Mouse (Mus musculus) forebrain, embryonic 13.5 days (tissue): ENCODE measurements around the gene Zfhx2. TPM values are rescaled to one million over a fixed set of nuclear protein-coding genes. Genes with fewer than 3 reads are reported as not detected.
A peak's percentile ranks its signal among the peaks of the same experiment; 100 is the strongest.

Source experiments
- ATAC-seq: fragments of 200-750 bp; cut with Nextera tagmentation; 2 replicates; pipeline ENCODE4 v1.8.0; 2017
- H3K27ac ChIP-seq: fragments of 300-500 bp; sonication (generic); 2 replicates; pipeline ENCODE4 v1.5.1; 2015; ENCODE audit warnings: inconsistent platforms, mild to moderate bottlenecking, moderate library complexity
- H3K27me3 ChIP-seq: fragments of 300-500 bp; sonication (generic); 2 replicates; pipeline ENCODE4 v1.6.1; 2015; ENCODE audit warnings: mild to moderate bottlenecking, inconsistent platforms
- H3K36me3 ChIP-seq: fragments of 300-500 bp; sonication (generic); 2 replicates; pipeline ENCODE4 v1.6.1; 2015; ENCODE audit warnings: mild to moderate bottlenecking, inconsistent platforms; ENCODE audit not compliant: poor library complexity, severe bottlenecking
- H3K4me1 ChIP-seq: fragments of 300-500 bp; sonication (generic); 2 replicates; pipeline ENCODE4 v1.6.1; 2015; ENCODE audit warnings: inconsistent platforms
- H3K4me2 ChIP-seq: fragments of 300-500 bp; sonication (generic); 2 replicates; pipeline ENCODE4 v1.6.1; 2015; ENCODE audit warnings: inconsistent platforms, mild to moderate bottlenecking, moderate library complexity
- H3K4me3 ChIP-seq: fragments of 300-500 bp; sonication (generic); 2 replicates; pipeline ENCODE4 v1.5.1; 2015; ENCODE audit warnings: mild to moderate bottlenecking, inconsistent platforms
- H3K9ac ChIP-seq: fragments of 300-500 bp; sonication (generic); 2 replicates; pipeline ENCODE4 v1.6.1; 2015; ENCODE audit warnings: mild to moderate bottlenecking, inconsistent platforms
- H3K9me3 ChIP-seq: fragments of 300-500 bp; sonication (generic); replicated peaks from 2 replicates; pipeline ENCODE4 v1.6.1; 2016; ENCODE audit warnings: inconsistent platforms
- WGBS: fragments of 180-500 bp; shearing (Covaris S2); methylation state at CpG from one replicate; pipeline ENCODE4 v1.1.7; 2015; 5-methylcytosine and 5-hydroxymethylcytosine counted together
- polyA plus RNA-seq: library from polyadenylated mRNA; unstranded; fragments of >200 nt; fragmentation: Nextera tagmentation; extraction: Ambion mirVana; gene quantifications from 2 replicates; pipeline ENCODE4 v1.2.1, GENCODE M21; 2015

Gene Zfhx2
- 26.7 and 28.0 TPM in 2 replicates for polyA plus RNA-seq

GRCm38 (mm10) chr14:55092011-55092577, at the start of gene Zfhx2:
Gene Zfhx2 (minus strand): TSS chr14:55092324.
- Histone ChIP-seq H3K4me3 (peak within 1 kb of the TSS; percentile 83), H3K27me3 (no peaks in the 10 kb centered on the region), H3K4me2 (peak within 1 kb of the TSS; percentile 84), H3K4me1 (peaks cover 69% of the 10 kb centered on the region), H3K9me3 (no peaks in the 10 kb centered on the region), H3K36me3 (no peaks in the 10 kb centered on the region), H3K27ac (peak within 1 kb of the TSS; percentile 97), H3K9ac (peak within 1 kb of the TSS; percentile 97)
- WGBS = under 1% methylated on average over 33 of the region's 34 CpGs
- peak; percentile 93 for ATAC-seq

GRCm38 (mm10) chr14:55139313-55139712, 47.2 kb upstream of the Zfhx2 start:
- Histone ChIP-seq H3K4me2 (no peak overlapping the region), H3K9me3 (no peaks in the 10 kb centered on the region), H3K4me3 (no peak overlapping the region), H3K4me1 (no peaks in the 10 kb centered on the region), H3K36me3 (no peaks in the 10 kb centered on the region), H3K9ac (no peak overlapping the region), H3K27me3 (no peaks in the 10 kb centered on the region), H3K27ac (no peak overlapping the region)
- 31% methylated on average over 7 of the region's 7 CpGs for WGBS
- no peak for ATAC-seq

DNA sequence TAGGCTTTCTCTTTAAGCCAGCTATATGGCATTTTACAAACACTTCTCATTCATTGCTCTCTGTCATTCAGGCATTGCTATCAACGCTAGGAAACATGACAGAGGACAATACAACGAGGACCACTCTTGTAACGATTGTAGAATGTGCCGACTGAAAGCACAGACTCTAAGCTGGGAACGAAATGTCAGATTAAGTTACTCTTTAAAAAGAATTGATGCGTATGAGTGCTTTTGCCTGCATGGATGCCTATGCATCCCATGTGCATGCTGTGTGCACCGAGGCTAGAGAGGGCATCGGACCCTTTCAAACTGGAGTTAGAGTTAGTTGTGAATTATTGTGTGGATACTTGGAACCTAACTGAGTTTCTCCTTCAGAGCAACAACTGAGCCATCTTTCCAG, 43.6 kb upstream of the Zfhx2 start:
- Histone ChIP-seq H3K9me3 (no peaks in the 10 kb centered on the region), H3K4me1 (no peaks in the 10 kb centered on the region), H3K9ac (no peak overlapping the region), H3K4me2 (no peak overlapping the region), H3K27ac (no peak overlapping the region), H3K4me3 (no peak overlapping the region), H3K27me3 (no peaks in the 10 kb centered on the region), H3K36me3 (no peaks in the 10 kb centered on the region)
- 56% methylated on average over 8 of the region's 8 CpGs for WGBS
- ATAC-seq = no peak

- no peak overlapping the region for H3K4me3 ChIP-seq
- H3K9ac ChIP-seq = no peak overlapping the region
- H3K27me3 ChIP-seq = no peaks in the 10 kb centered on the region
- no peaks in the 10 kb centered on the region for H3K36me3 ChIP-seq
- no peak overlapping the region for H3K27ac ChIP-seq
- no peaks in the 10 kb centered on the region for H3K9me3 ChIP-seq
- no peak for ATAC-seq
- H3K4me2 ChIP-seq = no peak overlapping the region
- WGBS = 78% methylated on average over 7 of the region's 7 CpGs
- H3K4me1 ChIP-seq = peaks cover 12% of the 10 kb centered on the region
Observed at GRCm38 (mm10) chr14:55126521-55126920, 34.4 kb upstream of the Zfhx2 start.

GRCm38 (mm10) chr14:55125711-55126110, 33.6 kb upstream of the Zfhx2 start:
- no peaks in the 10 kb centered on the region for H3K9me3 ChIP-seq
- H3K36me3 ChIP-seq = no peaks in the 10 kb centered on the region
- WGBS = 86% methylated on average over 5 of the region's 5 CpGs

GRCm38 (mm10) chr14:55122359-55122758, 30.2 kb upstream of the Zfhx2 start:
- peak overlapping the region; percentile 10; the same call in 1 of the 2 replicates for H3K9ac ChIP-seq
- peaks cover 13% of the 10 kb centered on the region for H3K4me1 ChIP-seq
- 24% methylated on average over 8 of the region's 8 CpGs for WGBS
- no peak overlapping the region for H3K4me3 ChIP-seq
- no peaks in the 10 kb centered on the region for H3K36me3 ChIP-seq
- no peaks in the 10 kb centered on the region for H3K9me3 ChIP-seq
- peaks cover 2% of the 10 kb centered on the region; the same call in 1 of the 2 replicates for H3K27me3 ChIP-seq
- H3K27ac ChIP-seq = 0 out of 2 replicates have a peak overlapping the region, but pooled peaks have one; percentile 22
- peak overlapping the region; percentile 36 for H3K4me2 ChIP-seq
- no peak; the same call in 1 of the 2 replicates for ATAC-seq

More at GRCm38 (mm10) chr14:55125711-55126110, 33.6 kb upstream of the Zfhx2 start:
- no peak for ATAC-seq
- Histone ChIP-seq H3K27me3 (no peaks in the 10 kb centered on the region), H3K9ac (no peak overlapping the region), H3K27ac (no peak overlapping the region), H3K4me2 (no peak overlapping the region), H3K4me1 (peaks cover 12% of the 10 kb centered on the region), H3K4me3 (no peak overlapping the region)

GRCm38 (mm10) chr14:55121947-55122346, 29.8 kb upstream of the Zfhx2 start:
- H3K27me3 ChIP-seq = peaks cover 4% of the 10 kb centered on the region; the same call in 1 of the 2 replicates
- H3K4me1 ChIP-seq = peaks cover 17% of the 10 kb centered on the region
- H3K4me3 ChIP-seq = no peak overlapping the region
- H3K36me3 ChIP-seq = no peaks in the 10 kb centered on the region
- no peaks in the 10 kb centered on the region for H3K9me3 ChIP-seq
- peak overlapping the region; percentile 36 for H3K4me2 ChIP-seq
- peak overlapping the region; percentile 10; the same call in 1 of the 2 replicates for H3K9ac ChIP-seq
- WGBS = 6% methylated on average over 5 of the region's 5 CpGs
- H3K27ac ChIP-seq = 0 out of 2 replicates have a peak overlapping the region, but pooled peaks have one; percentile 22
- ATAC-seq = peak; percentile 71

GRCm38 (mm10) chr14:55119421-55120134, 27.5 kb upstream of the Zfhx2 start:
- no peaks in the 10 kb centered on the region for H3K9me3 ChIP-seq
- peaks cover 35% of the 10 kb centered on the region for H3K4me1 ChIP-seq
- no peaks in the 10 kb centered on the region for H3K36me3 ChIP-seq
- no peak overlapping the region for H3K4me3 ChIP-seq
- no peak overlapping the region for H3K9ac ChIP-seq
- peaks cover 4% of the 10 kb centered on the region; the same call in 1 of the 2 replicates for H3K27me3 ChIP-seq
- no peak for ATAC-seq
- 69% methylated on average over 4 of the region's 4 CpGs for WGBS
- no peak overlapping the region for H3K4me2 ChIP-seq
- H3K27ac ChIP-seq = no peak overlapping the region

DNA sequence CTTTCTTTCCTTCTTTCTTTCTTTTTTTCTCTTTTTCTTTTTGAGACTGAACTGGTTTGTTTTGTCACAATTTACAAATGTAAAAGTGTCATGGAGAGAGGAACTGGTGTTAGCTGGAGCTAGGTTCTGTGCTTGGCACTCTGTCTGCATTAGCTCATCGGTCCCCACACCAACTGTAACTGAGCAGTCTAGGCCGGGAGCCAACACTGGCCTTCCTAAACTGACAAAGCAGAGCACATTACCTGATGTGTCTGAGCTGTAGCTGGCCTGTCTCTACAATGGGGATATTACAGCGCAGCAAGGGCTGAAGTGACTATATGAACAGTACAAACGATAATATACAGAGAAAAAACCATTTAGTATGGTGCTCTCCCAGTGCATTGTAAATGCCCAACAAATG, 26.7 kb upstream of the Zfhx2 start:
- H3K9ac ChIP-seq = no peak overlapping the region
- no peak overlapping the region for H3K4me3 ChIP-seq
- no peak for ATAC-seq
- WGBS = 73% methylated on average over 4 of the region's 4 CpGs
- no peak overlapping the region for H3K27ac ChIP-seq
- no peaks in the 10 kb centered on the region for H3K9me3 ChIP-seq
- peaks cover 43% of the 10 kb centered on the region for H3K4me1 ChIP-seq
- no peak overlapping the region for H3K4me2 ChIP-seq
- H3K36me3 ChIP-seq = no peaks in the 10 kb centered on the region
- H3K27me3 ChIP-seq = peaks cover 9% of the 10 kb centered on the region

GRCm38 (mm10) chr14:55116425-55117200, 24.5 kb upstream of the Zfhx2 start, which contains the start of gene Jph4:
Gene Jph4 (minus strand): TSS chr14:55116935.
- Histone ChIP-seq H3K9ac (peak within 1 kb of the TSS; percentile 87), H3K27me3 (peaks cover 25% of the 10 kb centered on the region), H3K9me3 (no peaks in the 10 kb centered on the region), H3K36me3 (peaks cover 11% of the 10 kb centered on the region), H3K4me1 (peaks cover 47% of the 10 kb centered on the region), H3K27ac (peak within 1 kb of the TSS; percentile 88), H3K4me2 (peak within 1 kb of the TSS; percentile 98), H3K4me3 (peak within 1 kb of the TSS; percentile 76)
- peak; percentile 57 for ATAC-seq
- 5% methylated on average over 21 of the region's 21 CpGs for WGBS

- ATAC-seq = peak; percentile 36
- Histone ChIP-seq H3K36me3 (peaks cover 11% of the 10 kb centered on the region), H3K4me1 (peaks cover 49% of the 10 kb centered on the region), H3K27ac (peak overlapping the region; percentile 88), H3K9ac (peak overlapping the region; percentile 87), H3K9me3 (no peaks in the 10 kb centered on the region), H3K4me2 (peak overlapping the region; percentile 98), H3K27me3 (peaks cover 26% of the 10 kb centered on the region), H3K4me3 (peak overlapping the region; percentile 76)
- WGBS = 0% methylated on average over 8 of the region's 8 CpGs
Observed at GRCm38 (mm10) chr14:55115846-55116245, 23.7 kb upstream of the Zfhx2 start.
